Mouse (Mus musculus): ENCODE measurements around the gene Prmt1.

- TF ChIP-seq CTCF (IDR thresholded peaks at IDR 0.05; ENCODE audit: low read depth): no peak
- no peak for TF ChIP-seq EP300 (IDR thresholded peaks at IDR 0.05; ENCODE audit: low read depth)
Observed at GRCm38 (mm10) chr7:45005321-45005992, 19.1 kb upstream of the Prmt1 start.

Data from liver, postnatal 0 days (tissue).